Mouse (Mus musculus) embryonic facial prominence, embryonic 14.5 days (tissue): ENCODE results near the gene Camta1. TPM values are rescaled to one million over a fixed set of nuclear protein-coding genes. Genes with fewer than 3 reads are reported as not detected.

Experiments
- ATAC-seq: fragments of 200-750 bp; cut with Nextera tagmentation; 2 replicates; pipeline ENCODE4 v1.8.0; 2017; ENCODE audit warnings: low read depth, moderate number of reproducible peaks, moderate TSS enrichment
- DNase-seq: peaks from one replicate; pipeline ENCODE4 v3.0.0-alpha.2; 2015; ENCODE audit warnings: low spot score
- H3K27ac ChIP-seq: fragments of 300-500 bp; sonication (generic); replicated peaks from 2 replicates; pipeline ENCODE4 v1.5.1; 2014; ENCODE audit warnings: low read depth, mild to moderate bottlenecking, low read length, moderate library complexity
- H3K27me3 ChIP-seq: fragments of 300-500 bp; sonication (generic); replicated peaks from 2 replicates; pipeline ENCODE4 v1.6.1; 2014; ENCODE audit warnings: low read length; ENCODE audit not compliant: control insufficient read depth, insufficient read depth
- H3K36me3 ChIP-seq: fragments of 300-500 bp; sonication (generic); 2 replicates; pipeline ENCODE4 v1.6.1; 2014; ENCODE audit warnings: low read length, mixed read lengths; ENCODE audit not compliant: control insufficient read depth, insufficient read depth
- H3K4me1 ChIP-seq: fragments of 300-500 bp; sonication (generic); 2 replicates; pipeline ENCODE4 v1.6.1; 2014; ENCODE audit warnings: antibody characterized with exemption, low read length; ENCODE audit not compliant: control insufficient read depth, insufficient read depth
- H3K4me2 ChIP-seq: fragments of 300-500 bp; sonication (generic); 2 replicates; pipeline ENCODE4 v1.6.1; 2014; ENCODE audit warnings: low read depth, mild to moderate bottlenecking, low read length, moderate library complexity, mixed read lengths
- H3K4me3 ChIP-seq: fragments of 300-500 bp; sonication (generic); 2 replicates; pipeline ENCODE4 v1.5.1; 2014; ENCODE audit warnings: low read depth, mild to moderate bottlenecking, low read length
- H3K9ac ChIP-seq: fragments of 300-500 bp; sonication (generic); 2 replicates; pipeline ENCODE4 v1.6.1; 2014; ENCODE audit warnings: low read depth, mild to moderate bottlenecking, low read length, moderate library complexity, mixed read lengths
- H3K9me3 ChIP-seq: fragments of 300-500 bp; sonication (generic); 2 replicates; pipeline ENCODE4 v1.6.1; 2016; ENCODE audit warnings: low read length; ENCODE audit not compliant: control insufficient read depth
- WGBS: fragments of 180-500 bp; shearing (Covaris S2); extraction: QIAGEN DNeasy Blood & Tissue Kit; methylation state at CpG from one replicate; pipeline ENCODE4 v1.1.7; 2014; 5-methylcytosine and 5-hydroxymethylcytosine counted together
- polyA plus RNA-seq: library from polyadenylated mRNA; unstranded; fragments of >200 nt; fragmentation: Nextera tagmentation; extraction: Ambion mirVana; gene quantifications from 2 replicates; pipeline ENCODE4 v1.2.1, GENCODE M21; 2014

Gene Camta1
- polyA plus RNA-seq, 1 experiment from 2014 or later = 77.3 TPM

GRCm38 (mm10) chr4:150939991-150940651 is 921.6 kb downstream of the Camta1 start:
- no peak overlapping the region for H3K9ac ChIP-seq
- H3K27me3 ChIP-seq = no peaks in the 10 kb centered on the region
- WGBS = 61% methylated on average over 13 of the region's 13 CpGs
- H3K4me2 ChIP-seq = no peak overlapping the region
- H3K27ac ChIP-seq = no peak overlapping the region
- H3K4me1 ChIP-seq = no peaks in the 10 kb centered on the region
- no peak overlapping the region for H3K4me3 ChIP-seq
- ATAC-seq = no peak
- no peaks in the 10 kb centered on the region for H3K36me3 ChIP-seq
- no peak for DNase-seq
- no peaks in the 10 kb centered on the region for H3K9me3 ChIP-seq

GRCm38 (mm10) chr4:150938063-150938452 is 923.6 kb downstream of the Camta1 start:
- DNase-seq (no peak), ATAC-seq (no peak)
- WGBS = 44% methylated on average over 14 of the region's 14 CpGs
- no peaks in the 10 kb centered on the region for H3K9me3 ChIP-seq
- H3K4me1 ChIP-seq = no peaks in the 10 kb centered on the region
- H3K36me3 ChIP-seq = no peaks in the 10 kb centered on the region
- peak overlapping the region; percentile 2; the same call in 1 of the 2 replicates for H3K4me2 ChIP-seq
- H3K4me3 ChIP-seq = no peak overlapping the region
- H3K27ac ChIP-seq = no peak overlapping the region
- no peaks in the 10 kb centered on the region for H3K27me3 ChIP-seq
- H3K9ac ChIP-seq = no peak overlapping the region

GRCm38 (mm10) chr4:150937293-150938062 is 924.2 kb downstream of the Camta1 start:
- DNase-seq = peak; percentile 18
- ATAC-seq = no peak
- no peaks in the 10 kb centered on the region for H3K4me1 ChIP-seq
- H3K27me3 ChIP-seq = no peaks in the 10 kb centered on the region
- H3K9me3 ChIP-seq = no peaks in the 10 kb centered on the region
- H3K27ac ChIP-seq = no peak overlapping the region
- peak overlapping the region; percentile 2; the same call in 1 of the 2 replicates for H3K4me2 ChIP-seq
- no peak overlapping the region for H3K9ac ChIP-seq
- 63% methylated on average over 16 of the region's 16 CpGs for WGBS
- H3K36me3 ChIP-seq = no peaks in the 10 kb centered on the region
- no peak overlapping the region for H3K4me3 ChIP-seq

GRCm38 (mm10) chr4:150933503-150933902 is 928.2 kb downstream of the Camta1 start:
- no peak overlapping the region for H3K9ac ChIP-seq
- DNase-seq = no peak
- no peak overlapping the region for H3K4me3 ChIP-seq
- no peak overlapping the region for H3K27ac ChIP-seq
- H3K9me3 ChIP-seq = no peaks in the 10 kb centered on the region
- H3K4me2 ChIP-seq = no peak overlapping the region
- no peaks in the 10 kb centered on the region for H3K4me1 ChIP-seq
- no peaks in the 10 kb centered on the region for H3K36me3 ChIP-seq
- no peaks in the 10 kb centered on the region for H3K27me3 ChIP-seq
- no peak for ATAC-seq
- 71% methylated on average over 1 of the region's 1 CpGs for WGBS

- DNase-seq = no peak
- H3K4me1 ChIP-seq = no peaks in the 10 kb centered on the region
- 55% methylated on average over 10 of the region's 10 CpGs for WGBS
- no peak overlapping the region for H3K4me3 ChIP-seq
- no peak overlapping the region for H3K4me2 ChIP-seq
- no peaks in the 10 kb centered on the region for H3K36me3 ChIP-seq
- ATAC-seq = no peak
- H3K27ac ChIP-seq = no peak overlapping the region
- H3K9ac ChIP-seq = no peak overlapping the region
- H3K27me3 ChIP-seq = no peaks in the 10 kb centered on the region
- no peaks in the 10 kb centered on the region for H3K9me3 ChIP-seq
Measured at GRCm38 (mm10) chr4:150927789-150928188, 933.9 kb downstream of the Camta1 start.

- DNase-seq (peak; percentile 26), ATAC-seq (no peak)
- H3K4me3 ChIP-seq = no peak overlapping the region
- H3K27ac ChIP-seq = no peak overlapping the region
- no peaks in the 10 kb centered on the region for H3K27me3 ChIP-seq
- H3K9ac ChIP-seq = no peak overlapping the region
- WGBS = 45% methylated on average over 13 of the region's 14 CpGs
- H3K4me1 ChIP-seq = no peaks in the 10 kb centered on the region
- H3K9me3 ChIP-seq = no peaks in the 10 kb centered on the region
- H3K4me2 ChIP-seq = no peak overlapping the region
- no peaks in the 10 kb centered on the region for H3K36me3 ChIP-seq
Measured at GRCm38 (mm10) chr4:150926924-150927705, 934.6 kb downstream of the Camta1 start.

- Histone ChIP-seq H3K27ac (no peak overlapping the region), H3K4me3 (no peak overlapping the region), H3K27me3 (no peaks in the 10 kb centered on the region), H3K4me1 (no peaks in the 10 kb centered on the region), H3K4me2 (no peak overlapping the region), H3K9ac (no peak overlapping the region), H3K36me3 (no peaks in the 10 kb centered on the region), H3K9me3 (no peaks in the 10 kb centered on the region)
- ATAC-seq (no peak), DNase-seq (no peak)
- 58% methylated on average over 5 of the region's 5 CpGs for WGBS
Measured at GRCm38 (mm10) chr4:150925923-150926322, 935.8 kb downstream of the Camta1 start.

GRCm38 (mm10) chr4:150924936-150925335 is 936.7 kb downstream of the Camta1 start:
- H3K27ac ChIP-seq = no peak overlapping the region
- no peak for ATAC-seq
- 85% methylated on average over 6 of the region's 6 CpGs for WGBS

More at GRCm38 (mm10) chr4:150924936-150925335, 936.7 kb downstream of the Camta1 start:
- Histone ChIP-seq H3K9me3 (no peaks in the 10 kb centered on the region), H3K27me3 (no peaks in the 10 kb centered on the region), H3K4me3 (no peak overlapping the region), H3K36me3 (no peaks in the 10 kb centered on the region), H3K4me2 (no peak overlapping the region), H3K4me1 (no peaks in the 10 kb centered on the region), H3K9ac (no peak overlapping the region)
- DNase-seq = no peak
